Mouse (Mus musculus) ES-E14 (cell line): Measurements from ENCODE around the gene Satb2.

Experiments used
- HCFC1 ChIP-seq: IDR thresholded peaks from 2 replicates; pipeline ENCODE4 v1.6.1; 2012; ENCODE audit warnings: low read length, inconsistent platforms, borderline replicate concordance; ENCODE audit not compliant: insufficient read depth
- MAFK ChIP-seq: IDR thresholded peaks from 2 replicates; pipeline ENCODE4 v1.6.1; 2014; ENCODE audit warnings: mild to moderate bottlenecking, low read depth, low read length, inconsistent platforms; ENCODE audit not compliant: insufficient read depth
- ZC3H11A ChIP-seq: IDR thresholded peaks from 2 replicates; pipeline ENCODE4 v1.6.1; 2012; ENCODE audit warnings: low read depth, mild to moderate bottlenecking, inconsistent platforms, low read length, borderline replicate concordance

DNA sequence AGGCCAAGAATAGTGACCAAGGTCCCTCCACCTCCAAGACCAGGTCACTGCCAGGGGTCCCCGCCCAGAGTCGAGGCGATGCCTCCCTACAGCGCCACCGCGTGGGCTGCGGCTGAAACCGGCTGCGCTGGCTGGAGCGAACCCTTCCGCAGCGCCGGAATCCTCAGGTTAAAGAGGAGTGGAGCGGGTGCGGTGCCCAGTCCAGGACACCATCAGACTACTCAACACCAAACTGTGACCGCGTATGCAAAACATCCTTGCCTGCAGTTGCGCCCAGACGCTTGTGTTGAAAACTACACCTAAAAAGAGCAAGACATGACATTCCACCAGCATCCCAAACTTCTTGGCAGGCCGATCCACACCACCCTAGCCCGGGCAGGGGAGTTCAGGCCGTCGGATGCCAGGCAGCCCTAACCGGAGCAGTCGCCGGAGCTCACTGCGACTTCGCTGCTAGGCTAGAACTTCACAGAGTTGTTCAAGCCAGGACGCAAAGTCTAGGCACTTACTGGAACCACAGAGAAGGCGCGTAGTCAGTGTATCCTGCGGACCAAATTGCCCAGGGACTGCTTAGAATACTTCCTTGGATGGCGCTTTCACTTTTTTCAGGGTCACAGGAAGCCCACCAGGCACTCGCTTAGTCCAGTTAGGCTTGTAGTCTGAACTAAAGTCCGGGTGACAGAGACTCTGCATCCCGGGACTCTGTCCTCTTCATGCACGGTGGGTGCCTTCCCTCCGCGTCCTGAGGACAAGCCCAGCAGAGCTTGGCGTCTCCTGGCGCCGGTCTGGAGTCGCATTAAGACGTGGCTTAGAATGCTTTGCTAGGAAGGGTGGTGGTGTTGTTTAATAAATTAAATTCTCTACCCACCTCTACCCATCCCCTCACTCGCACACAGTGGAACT, 999 bp downstream of the Satb2 start:
- TF ChIP-seq MAFK, result no peak
- TF ChIP-seq HCFC1, result 0 out of 2 replicates have a peak, but pooled peaks have one; percentile 19
- TF ChIP-seq ZC3H11A, result no peak
